Mouse (Mus musculus) hematopoietic stem cell, adult 5-6 weeks (primary cell): ENCODE results near the gene Actn1. TPM values are rescaled to one million over a fixed set of nuclear protein-coding genes. Genes with fewer than 3 reads are reported as not detected.
A peak's percentile ranks its signal among the peaks of the same experiment; 100 is the strongest.

ENCODE experiments used
- ATAC-seq, 2 experiments: fragments of 125-278 bp in 1 of 2; replicated peaks in 1 of 2; 2 replicates each; pipeline ENCODE4 v1.8.0; 2016 to 2017; ENCODE audit warnings: inconsistent platforms in 2 of 2, mild to moderate bottlenecking in 2 of 2, moderate number of reproducible peaks in 2 of 2, low read depth in 1 of 2, moderate TSS enrichment in 1 of 2; ENCODE audit not compliant: low FRiP score in 2 of 2, poor library complexity in 2 of 2, severe bottlenecking in 2 of 2, insufficient read depth in 1 of 2, low TSS enrichment in 1 of 2
- total RNA-seq: library from RNA; stranded (forward); fragments of 172-1452, 232-1000 nt; gene quantifications from 2 replicates; pipeline ENCODE4 v1.2.3, GENCODE M21; 2017

Gene Actn1
- total RNA-seq, 1 experiment from 2014 or later, result 19.7 TPM

- no peak for ATAC-seq
Measured at GRCm38 (mm10) chr12:80135173-80135572, 125.0 kb downstream of the Actn1 start.

GRCm38 (mm10) chr12:80133011-80133545, 127.1 kb downstream of the Actn1 start:
- ATAC-seq, result peak; percentile 4 to 16; a peak in 1 of 4 replicates

GRCm38 (mm10) chr12:80132250-80133003, 127.7 kb downstream of the Actn1 start:
- peak; percentile 71 to 82 for ATAC-seq

- ATAC-seq, result no peak
Measured at GRCm38 (mm10) chr12:80131359-80132249, 128.6 kb downstream of the Actn1 start.

GRCm38 (mm10) chr12:80130558-80131358, 129.4 kb downstream of the Actn1 start:
- ATAC-seq, result peak; percentile 51

- ATAC-seq, result no peak
Measured at GRCm38 (mm10) chr12:80129531-80129930, 130.6 kb downstream of the Actn1 start.

- peak; percentile 35 to 59; a peak in 2 of 4 replicates for ATAC-seq
Measured at GRCm38 (mm10) chr12:80127191-80127762, 132.9 kb downstream of the Actn1 start.

- ATAC-seq, result no peak
Measured at GRCm38 (mm10) chr12:80125316-80125715, 134.9 kb downstream of the Actn1 start.

GRCm38 (mm10) chr12:80124756-80125155, 135.4 kb downstream of the Actn1 start:
- ATAC-seq, result no peak

- ATAC-seq, result no peak
Measured at GRCm38 (mm10) chr12:80124211-80124610, 136.0 kb downstream of the Actn1 start.

GRCm38 (mm10) chr12:80123227-80123803, 136.9 kb downstream of the Actn1 start:
- ATAC-seq, result no peak

- ATAC-seq, result no peak
Measured at GRCm38 (mm10) chr12:80121438-80121837, 138.7 kb downstream of the Actn1 start.

GRCm38 (mm10) chr12:80118588-80118987, 141.6 kb downstream of the Actn1 start:
- no peak for ATAC-seq
